Mouse (Mus musculus) midbrain, embryonic 10.5 days (tissue): ENCODE measurements around the gene Gdf7. TPM values are rescaled to one million over a fixed set of nuclear protein-coding genes. Genes with fewer than 3 reads are reported as not detected.

ENCODE experiments used
- DNase-seq: peaks from one replicate; pipeline ENCODE4 v3.0.0-alpha.2; 2017; ENCODE audit warnings: low spot score
- H3K27ac ChIP-seq: fragments of 300-500 bp; sonication (generic); replicated peaks from 2 replicates; pipeline ENCODE4 v1.5.1; 2016; ENCODE audit warnings: mild to moderate bottlenecking
- H3K27me3 ChIP-seq: fragments of 300-500 bp; sonication (generic); 2 replicates; pipeline ENCODE4 v1.6.1; 2016; ENCODE audit warnings: low read depth, mild to moderate bottlenecking; ENCODE audit not compliant: poor library complexity, severe bottlenecking
- H3K36me3 ChIP-seq: fragments of 300-500 bp; sonication (generic); 2 replicates; pipeline ENCODE4 v1.6.1; 2016; ENCODE audit warnings: mild to moderate bottlenecking, moderate library complexity
- H3K4me1 ChIP-seq: fragments of 300-500 bp; sonication (generic); 2 replicates; pipeline ENCODE4 v1.6.1; 2016
- H3K4me3 ChIP-seq: fragments of 300-500 bp; sonication (generic); 2 replicates; pipeline ENCODE4 v1.5.1; 2016; ENCODE audit warnings: mild to moderate bottlenecking, moderate library complexity
- H3K9me3 ChIP-seq: fragments of 300-500 bp; sonication (generic); replicated peaks from 2 replicates; pipeline ENCODE4 v1.6.1; 2016; ENCODE audit warnings: mild to moderate bottlenecking
- WGBS: fragments of 180-500 bp; shearing (Covaris S2); methylation state at CpG from one replicate; pipeline ENCODE4 v1.1.7; 2016; 5-methylcytosine and 5-hydroxymethylcytosine counted together
- polyA plus RNA-seq: library from polyadenylated mRNA; unstranded; fragments of >200 nt; fragmentation: Nextera tagmentation; extraction: Ambion mirVana; gene quantifications from 2 replicates; pipeline ENCODE4 v1.2.1, GENCODE M21; 2016

Gdf7 gene
- polyA plus RNA-seq, 1 experiment from 2014 or later, result 0.48 TPM

- no peak overlapping the region for H3K27ac ChIP-seq
- no peak for DNase-seq
- peaks cover 28% of the 10 kb centered on the region for H3K36me3 ChIP-seq
- H3K27me3 ChIP-seq, result peaks cover 2% of the 10 kb centered on the region; the same call in 1 of the 2 replicates
- H3K4me1 ChIP-seq, result peaks cover 11% of the 10 kb centered on the region
- WGBS, result 73% methylated on average over 3 of the region's 3 CpGs
- H3K9me3 ChIP-seq, result no peaks in the 10 kb centered on the region
- H3K4me3 ChIP-seq, result no peak overlapping the region
Observed at GRCm38 (mm10) chr12:8287970-8288369, 13.8 kb downstream of the Gdf7 start.

- H3K36me3 ChIP-seq, result peaks cover 34% of the 10 kb centered on the region
- no peak overlapping the region for H3K4me3 ChIP-seq
- no peaks in the 10 kb centered on the region for H3K27me3 ChIP-seq
- no peak overlapping the region for H3K27ac ChIP-seq
- DNase-seq, result no peak
- 85% methylated on average over 15 of the region's 15 CpGs for WGBS
- no peaks in the 10 kb centered on the region for H3K4me1 ChIP-seq
- no peaks in the 10 kb centered on the region for H3K9me3 ChIP-seq
Observed at GRCm38 (mm10) chr12:8281225-8282017, 20.3 kb downstream of the Gdf7 start.

GRCm38 (mm10) chr12:8275424-8275823 lies 26.3 kb downstream of the Gdf7 start:
- WGBS, result 85% methylated on average over 4 of the region's 4 CpGs
- peaks cover 7% of the 10 kb centered on the region; the same call in 1 of the 2 replicates for H3K36me3 ChIP-seq

DNA sequence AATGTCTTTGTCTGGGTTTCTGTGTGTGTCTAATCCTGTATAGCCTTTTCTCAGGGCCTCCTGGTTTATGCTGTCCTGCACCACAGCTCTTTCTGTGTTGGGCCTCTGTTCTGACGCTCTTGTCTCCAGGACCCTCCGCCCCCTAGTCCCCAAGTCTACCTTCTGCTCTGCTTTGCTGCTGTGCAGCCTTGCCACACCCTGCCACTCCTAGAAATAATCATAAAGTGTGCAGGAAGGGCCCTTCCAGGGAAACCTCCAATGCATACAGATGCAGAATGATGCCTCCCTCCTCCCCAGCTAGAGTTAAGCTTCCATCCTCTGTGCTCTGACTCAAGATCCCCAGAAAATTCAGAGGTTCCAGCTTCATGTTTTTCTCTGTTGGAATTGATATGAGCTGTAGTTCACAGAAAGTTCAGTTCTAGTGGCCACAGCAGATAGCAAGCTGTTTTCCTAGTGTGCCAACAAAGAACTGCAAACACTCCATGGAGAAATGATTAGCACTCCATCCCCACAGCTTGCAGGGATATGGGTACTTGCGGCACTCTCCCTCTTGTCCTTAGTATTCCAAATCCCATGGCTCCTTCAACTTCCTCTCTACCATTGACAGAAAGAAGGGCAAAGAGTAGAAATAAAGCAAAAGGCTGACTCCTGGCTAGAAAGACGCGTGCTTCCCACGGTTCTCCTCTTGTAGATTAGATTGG lies 28.1 kb downstream of the Gdf7 start:
- no peaks in the 10 kb centered on the region for H3K9me3 ChIP-seq
- H3K4me1 ChIP-seq, result no peaks in the 10 kb centered on the region; the same call in 1 of the 2 replicates
- no peak overlapping the region for H3K4me3 ChIP-seq
- H3K36me3 ChIP-seq, result peaks cover 15% of the 10 kb centered on the region
- no peaks in the 10 kb centered on the region for H3K27me3 ChIP-seq
- no peak for DNase-seq
- 88% methylated on average over 6 of the region's 6 CpGs for WGBS
- no peak overlapping the region for H3K27ac ChIP-seq

More at GRCm38 (mm10) chr12:8275424-8275823, 26.3 kb downstream of the Gdf7 start:
- no peaks in the 10 kb centered on the region; the same call in 1 of the 2 replicates for H3K4me1 ChIP-seq
- no peaks in the 10 kb centered on the region for H3K9me3 ChIP-seq
- H3K27me3 ChIP-seq, result no peaks in the 10 kb centered on the region
- DNase-seq, result no peak
- H3K27ac ChIP-seq, result no peak overlapping the region
- no peak overlapping the region for H3K4me3 ChIP-seq

GRCm38 (mm10) chr12:8271405-8271804 lies 30.3 kb downstream of the Gdf7 start:
- WGBS, result 87% methylated on average over 2 of the region's 2 CpGs
- no peak overlapping the region for H3K27ac ChIP-seq
- no peaks in the 10 kb centered on the region for H3K9me3 ChIP-seq
- H3K4me3 ChIP-seq, result no peak overlapping the region
- H3K27me3 ChIP-seq, result no peaks in the 10 kb centered on the region
- H3K36me3 ChIP-seq, result peaks cover 10% of the 10 kb centered on the region
- no peak for DNase-seq
- no peaks in the 10 kb centered on the region; the same call in 1 of the 2 replicates for H3K4me1 ChIP-seq

- Histone ChIP-seq H3K9me3 (no peaks in the 10 kb centered on the region), H3K4me3 (no peak overlapping the region), H3K27me3 (no peaks in the 10 kb centered on the region), H3K27ac (no peak overlapping the region), H3K4me1 (no peaks in the 10 kb centered on the region; the same call in 1 of the 2 replicates), H3K36me3 (peaks cover 8% of the 10 kb centered on the region; the same call in 1 of the 2 replicates)
- DNase-seq, result no peak
- 95% methylated on average over 11 of the region's 11 CpGs for WGBS
Observed at GRCm38 (mm10) chr12:8269627-8270026, 32.1 kb downstream of the Gdf7 start.

DNA sequence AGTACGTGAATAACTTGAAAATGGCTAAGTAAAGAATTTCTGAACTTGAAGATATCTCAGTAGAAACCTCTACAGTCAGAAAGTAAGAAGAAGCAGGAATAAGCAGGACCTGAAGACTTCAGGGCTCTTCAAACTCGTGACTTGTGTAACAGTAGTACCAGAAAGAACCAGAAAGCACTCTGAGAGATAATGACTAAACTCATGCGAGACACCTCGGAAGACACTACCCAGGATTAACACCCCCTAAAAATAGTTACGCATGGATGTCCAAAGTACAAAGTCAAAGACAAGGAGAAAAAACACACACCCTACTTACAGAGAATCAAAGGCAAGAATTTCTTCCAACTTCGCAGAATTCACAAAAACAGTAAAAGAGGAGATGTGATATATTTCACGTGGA lies 35.4 kb downstream of the Gdf7 start:
- H3K9me3 ChIP-seq, result no peaks in the 10 kb centered on the region
- WGBS, result 89% methylated on average over 7 of the region's 7 CpGs
- H3K27ac ChIP-seq, result no peak overlapping the region
- no peaks in the 10 kb centered on the region for H3K27me3 ChIP-seq
- H3K4me1 ChIP-seq, result no peaks in the 10 kb centered on the region
- DNase-seq, result no peak
- no peak overlapping the region for H3K4me3 ChIP-seq
- H3K36me3 ChIP-seq, result peaks cover 8% of the 10 kb centered on the region; the same call in 1 of the 2 replicates

- WGBS, result 84% methylated on average over 2 of the region's 2 CpGs
- Histone ChIP-seq H3K36me3 (0 out of 2 replicates have a peak, but pooled peaks cover 5% of the 10 kb centered on the region), H3K9me3 (no peaks in the 10 kb centered on the region), H3K27ac (no peak overlapping the region), H3K4me1 (no peaks in the 10 kb centered on the region), H3K27me3 (no peaks in the 10 kb centered on the region), H3K4me3 (no peak overlapping the region)
- no peak for DNase-seq
Observed at GRCm38 (mm10) chr12:8260297-8260696, 41.5 kb downstream of the Gdf7 start.

Other genes with a start within 250 kb of the Gdf7 start
- 68.8 and 70.9 TPM in 2 replicates for gene Ldah, start 93.8 kb downstream of the Gdf7 start, polyA plus RNA-seq
- 14.9 and 15.8 TPM in 2 replicates for gene Hs1bp3, start 11.5 kb upstream of the Gdf7 start, polyA plus RNA-seq
- gene Rhob, start 198.1 kb upstream of the Gdf7 start, polyA plus RNA-seq, result 30.0 and 30.1 TPM in 2 replicates